Mouse (Mus musculus) effector memory CD4-positive, alpha-beta T cell, adult 5 months (primary cell): ENCODE measurements around the gene Prelid1. TPM values are rescaled to one million over a fixed set of nuclear protein-coding genes. Genes with fewer than 3 reads are reported as not detected.

Source experiments
- polyA plus RNA-seq: library from polyadenylated mRNA; unstranded; fragments of 100-300 nt; shearing (Covaris generic); gene quantifications from one replicate; pipeline ENCODE4 v1.2.1, GENCODE M21; 2017

The Prelid1 gene
- 243 TPM for polyA plus RNA-seq

DNA sequence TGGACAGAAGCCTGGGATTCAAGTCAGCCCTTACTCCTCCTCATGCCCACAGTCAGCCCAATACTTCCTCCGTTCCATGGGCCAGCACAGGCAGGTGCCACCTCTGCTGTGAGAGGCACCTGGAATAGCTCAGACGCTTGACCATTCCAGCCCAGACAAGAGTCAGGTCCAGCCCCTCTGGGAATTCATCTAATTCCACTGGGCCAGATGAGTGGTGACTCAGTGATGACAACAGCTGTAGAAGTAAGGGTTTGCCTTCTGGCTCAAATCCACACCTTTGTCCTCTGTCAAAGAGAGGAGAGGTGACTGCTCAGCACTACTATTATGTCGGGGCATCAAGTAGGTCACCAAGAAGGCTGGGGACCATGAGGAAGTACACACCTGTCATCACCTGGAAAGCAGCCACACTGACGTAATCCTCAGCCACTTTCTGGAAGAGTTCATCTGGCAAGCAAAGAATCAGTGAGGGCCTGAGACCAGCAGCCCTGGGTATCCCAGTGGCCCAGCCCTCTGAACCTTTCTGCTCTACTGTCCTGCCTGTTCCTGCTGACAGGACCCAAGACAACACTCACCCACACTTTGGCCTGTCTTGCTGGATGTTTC lies at the start of gene Prelid1:
Prelid1 (plus strand) TSS at position 570 of the 603 bp plus-strand sequence.

DNA sequence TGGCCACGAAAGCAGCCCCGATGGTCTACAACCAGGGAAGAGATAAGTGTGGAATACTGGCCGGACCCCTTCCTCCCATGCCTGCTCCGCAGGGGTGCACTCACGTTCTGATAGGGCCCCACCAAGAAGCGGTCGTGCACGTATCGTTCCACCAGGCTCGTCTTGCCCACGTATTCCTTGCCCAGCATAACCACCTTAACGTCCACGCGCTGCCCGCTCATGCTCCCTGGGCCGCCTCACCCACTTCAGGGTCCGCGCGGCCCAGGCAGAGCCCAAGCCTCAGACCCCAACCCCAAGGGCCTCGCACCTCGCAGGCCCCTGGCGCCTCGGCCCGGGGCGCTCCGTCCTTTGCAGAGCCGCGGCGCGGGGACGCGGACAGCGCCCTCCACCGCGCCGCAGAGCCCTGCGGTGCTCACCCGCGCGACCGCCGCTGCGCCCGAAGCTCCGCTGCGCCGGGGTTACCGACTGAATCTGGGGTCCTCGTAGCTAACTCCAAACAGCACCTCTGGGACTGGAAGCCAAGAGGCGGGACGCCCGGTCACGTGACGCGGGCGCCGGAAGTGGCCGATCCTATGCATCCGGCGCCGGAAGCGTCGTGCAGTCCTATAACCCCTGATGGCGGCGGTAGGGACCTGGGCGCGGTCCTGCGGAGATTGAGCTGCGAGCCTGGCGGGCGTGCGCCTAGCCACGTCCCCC lies 1.3 kb downstream of the Prelid1 start, which contains the start of gene Rab24:
Rab24 (minus strand) TSS at position 513 of the 696 bp plus-strand sequence.

DNA sequence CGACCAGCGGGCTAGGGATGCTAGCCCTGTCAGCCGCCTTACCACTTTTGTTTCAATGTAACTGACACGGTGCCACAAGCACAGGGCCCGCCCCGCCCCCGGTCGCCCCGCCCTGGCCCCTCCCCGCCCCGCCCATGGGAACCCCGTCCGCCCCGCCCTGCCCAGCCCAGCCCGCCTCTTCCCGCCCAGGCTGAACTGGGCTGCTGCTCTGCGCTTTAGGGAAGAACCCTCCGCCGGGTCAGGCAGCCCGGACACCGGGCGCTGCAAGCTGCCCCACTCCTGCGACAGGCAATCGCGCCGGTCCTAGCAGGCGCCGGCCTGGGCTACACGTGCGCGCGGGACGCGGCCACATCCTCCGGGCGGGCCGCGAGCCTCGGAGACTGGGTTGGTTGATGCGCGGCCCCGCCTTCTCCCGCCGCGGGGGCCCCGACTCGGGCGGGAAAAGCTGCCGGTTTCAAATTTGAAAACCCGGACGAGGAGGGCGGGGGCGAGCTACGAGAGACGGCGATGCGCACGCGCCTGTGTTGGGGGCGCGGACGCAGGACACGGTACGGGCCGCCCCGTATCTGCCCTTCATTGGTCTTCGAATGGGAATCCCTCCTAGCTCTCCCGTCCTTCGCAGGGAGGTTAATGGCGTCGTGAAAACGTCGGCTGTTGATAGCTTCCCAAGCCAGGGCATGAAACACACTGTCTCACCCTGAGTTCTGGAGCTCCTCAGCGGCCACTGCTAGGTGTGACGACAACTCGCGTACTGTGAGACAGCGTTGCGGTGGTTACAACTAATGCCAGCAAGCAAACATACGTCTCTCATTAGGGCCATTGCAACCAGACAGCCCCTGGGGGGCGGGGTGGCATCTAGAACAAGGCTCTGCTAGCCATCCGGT lies 9.6 kb downstream of the Prelid1 start, which contains the start of gene Mxd3:
Mxd3 (minus strand) TSS at position 141 of the 884 bp plus-strand sequence.

DNA sequence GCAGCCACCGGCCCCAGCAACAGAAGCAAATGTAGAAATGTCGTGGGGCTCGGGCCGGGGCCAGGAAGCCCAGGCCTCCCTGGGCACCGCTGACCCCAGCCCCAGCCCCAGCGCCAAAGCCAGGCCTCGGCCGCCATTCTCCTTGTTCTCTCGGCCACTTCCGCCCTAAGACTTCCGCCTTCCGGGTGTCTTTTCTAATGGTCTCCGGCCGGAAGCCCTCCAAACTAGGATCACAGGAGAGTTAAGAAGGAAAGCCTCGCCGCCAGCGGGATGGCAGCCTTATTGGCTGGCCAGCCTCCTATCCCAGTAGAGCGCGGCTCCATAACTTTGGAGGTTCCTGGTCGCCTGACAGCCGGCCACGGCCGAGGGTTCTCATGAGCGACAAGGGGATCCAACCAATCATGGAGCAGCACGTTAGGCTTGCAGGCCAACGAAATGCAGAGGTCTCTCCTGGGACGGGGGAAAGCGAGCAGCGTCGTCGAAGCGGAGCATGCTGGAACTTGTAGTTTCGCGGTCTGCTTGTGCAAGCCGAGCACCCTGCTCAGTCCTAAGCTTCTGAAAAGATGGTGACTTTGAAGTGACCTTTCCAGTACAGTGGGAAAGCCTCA lies 42.3 kb downstream of the Prelid1 start, which contains the start of gene Lman2:
Lman2 (minus strand) TSS at position 331 of the 608 bp plus-strand sequence.

DNA sequence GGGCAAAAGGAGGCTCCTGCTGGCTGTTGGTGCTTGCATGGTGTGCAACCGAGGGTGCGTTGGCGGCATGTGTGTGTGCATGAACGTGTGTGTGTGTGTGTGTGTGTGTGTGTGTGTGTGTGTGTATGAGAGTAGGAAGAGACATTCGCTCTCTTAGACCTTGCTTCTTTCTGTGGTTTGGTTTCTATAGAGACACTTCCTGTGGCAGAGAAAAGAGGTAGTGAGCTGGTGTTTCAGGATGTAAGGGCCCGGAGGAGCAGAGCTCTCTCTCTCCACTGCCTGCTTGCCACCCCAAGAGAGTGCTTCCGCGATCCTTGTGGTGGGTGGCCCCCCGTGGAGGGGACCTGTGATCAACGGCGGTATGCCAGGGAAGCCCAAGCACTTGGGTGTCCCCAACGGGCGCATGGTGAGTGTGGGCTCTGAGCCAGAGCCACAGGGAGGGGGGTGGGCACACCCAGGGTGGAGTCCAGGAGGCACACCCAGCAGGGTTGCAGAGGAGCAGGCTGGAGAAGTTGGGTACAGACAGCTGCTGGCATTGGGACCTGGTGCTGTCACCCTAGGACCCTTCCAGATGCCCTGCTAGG lies 49.3 kb downstream of the Prelid1 start, which contains the start of gene Rgs14:
Rgs14 (plus strand) TSS at position 202 of the 584 bp plus-strand sequence.

Other genes with a start within 250 kb of the Prelid1 start
- gene Uimc1, start 220.2 kb upstream of the Prelid1 start, polyA plus RNA-seq: 73.6 TPM
- 14.8 TPM for gene Zfp346, start 215.2 kb upstream of the Prelid1 start, polyA plus RNA-seq
- not detected for gene Gm17617, start 187.0 kb upstream of the Prelid1 start, polyA plus RNA-seq
- gene Fgfr4, start 167.9 kb upstream of the Prelid1 start, polyA plus RNA-seq: not detected
- 74.9 TPM for gene Nsd1, start 110.7 kb upstream of the Prelid1 start, polyA plus RNA-seq
- gene Rab24, start 1.4 kb downstream of the Prelid1 start, polyA plus RNA-seq: 90.5 TPM
- 1.1 TPM for gene Mxd3, start 9.3 kb downstream of the Prelid1 start, polyA plus RNA-seq
- gene Lman2, start 42.3 kb downstream of the Prelid1 start, polyA plus RNA-seq: 121 TPM
- gene Rgs14, start 49.2 kb downstream of the Prelid1 start, polyA plus RNA-seq: 82.6 TPM
- gene Slc34a1, start 77.7 kb downstream of the Prelid1 start, polyA plus RNA-seq: not detected
- not detected for gene Pfn3, start 94.7 kb downstream of the Prelid1 start, polyA plus RNA-seq
- gene F12, start 106.3 kb downstream of the Prelid1 start, polyA plus RNA-seq: not detected
- gene Grk6, start 124.6 kb downstream of the Prelid1 start, polyA plus RNA-seq: 328 TPM
- 17.7 TPM for gene Prr7, start 143.8 kb downstream of the Prelid1 start, polyA plus RNA-seq
- gene Dbn1, start 167.6 kb downstream of the Prelid1 start, polyA plus RNA-seq: not detected
- gene Pdlim7, start 193.2 kb downstream of the Prelid1 start, polyA plus RNA-seq: 10.0 TPM
- 0.24 TPM for gene Dok3, start 208.8 kb downstream of the Prelid1 start, polyA plus RNA-seq
- gene Ddx41, start 216.2 kb downstream of the Prelid1 start, polyA plus RNA-seq: 60.4 TPM